Mouse (Mus musculus) T-helper 17 cell (primary cell): ENCODE measurements at regions not wholly inside any gene's neighbourhood (a gene's known extent, or its start where the extent isn't known, plus 50 kb on each side); places are given as distances from the start of the nearest gene placed in this dataset.

Experiments
- in situ Hi-C, 2 experiments: fragments of 300-600 bp; cut with MboI, MseI; formaldehyde crosslinking; loops; 1 replicate in 1 of 2; 2 replicates in 1 of 2; pipeline ENCODE4 v1.15.1; 2025; ENCODE audit warnings: high pct_unique_total_duplicates in 2 of 2

- in situ Hi-C loops, result no loop called here
These were observed 200.6 kb downstream of the Tgfb2 start for GRCm38 (mm10) chr1:186505051-186505711.

GRCm38 (mm10) chr1:186501726-186502125 is 204.1 kb downstream of the Tgfb2 start:
- in situ Hi-C loops, result no loop called here

GRCm38 (mm10) chr1:186497872-186498271 is 207.9 kb downstream of the Tgfb2 start:
- in situ Hi-C loops, result no loop called here

- in situ Hi-C loops, result no loop called here
These were observed 208.5 kb downstream of the Tgfb2 start for GRCm38 (mm10) chr1:186497333-186497732.

- in situ Hi-C loops, result no loop called here
These were observed 211.4 kb downstream of the Tgfb2 start for GRCm38 (mm10) chr1:186494411-186494783.

- in situ Hi-C loops, result no loop called here
These were observed 212.0 kb downstream of the Tgfb2 start for GRCm38 (mm10) chr1:186493664-186494410.

- in situ Hi-C loops, result loop anchor here in 1 of 2 experiments (5.0 kb wide), 1 partner anchor 535 kb away; no protein-coding TSS in a partner anchor
These were observed 223.6 kb downstream of the Tgfb2 start for GRCm38 (mm10) chr1:186482177-186482576.

- in situ Hi-C loops, result loop anchor here in 1 of 2 experiments (5.0 kb wide), 1 partner anchor 537 kb away; no protein-coding TSS in a partner anchor
These were observed 225.8 kb downstream of the Tgfb2 start for GRCm38 (mm10) chr1:186480019-186480418.

GRCm38 (mm10) chr1:186478428-186479238 is 227.2 kb downstream of the Tgfb2 start:
- in situ Hi-C loops, result no loop called here

GRCm38 (mm10) chr1:186474844-186475243 is 230.9 kb downstream of the Tgfb2 start:
- in situ Hi-C loops, result no loop called here

GRCm38 (mm10) chr1:186474385-186474784 is 231.4 kb downstream of the Tgfb2 start:
- in situ Hi-C loops, result no loop called here

GRCm38 (mm10) chr1:186472955-186473354 is 232.8 kb downstream of the Tgfb2 start:
- in situ Hi-C loops, result no loop called here

- in situ Hi-C loops, result no loop called here
These were observed 240.3 kb downstream of the Tgfb2 start for GRCm38 (mm10) chr1:186465526-186465925.

- in situ Hi-C loops, result no loop called here
These were observed 245.0 kb downstream of the Tgfb2 start for GRCm38 (mm10) chr1:186460742-186461141.

GRCm38 (mm10) chr1:186458099-186458637 is 247.6 kb downstream of the Tgfb2 start:
- in situ Hi-C loops, result loop anchor here in 1 of 2 experiments (5.0 to 10.0 kb wide), 2 partner anchors 264 to 1633 kb away; no protein-coding TSS in a partner anchor

- in situ Hi-C loops, result loop anchor here in 1 of 2 experiments (5.0 to 10.0 kb wide), 2 partner anchors 265 to 1632 kb away; no protein-coding TSS in a partner anchor
These were observed 248.7 kb downstream of the Tgfb2 start for GRCm38 (mm10) chr1:186457098-186457497.

GRCm38 (mm10) chr1:186456131-186456530 is 249.7 kb downstream of the Tgfb2 start:
- in situ Hi-C loops, result loop anchor here in 1 of 2 experiments (5.0 to 10.0 kb wide), 2 partner anchors 266 to 1631 kb away; no protein-coding TSS in a partner anchor

GRCm38 (mm10) chr1:186455177-186455660 is 250.6 kb downstream of the Tgfb2 start:
- in situ Hi-C loops, result loop anchor here in 1 of 2 experiments (5.0 to 10.0 kb wide), 2 partner anchors 267 to 1630 kb away; no protein-coding TSS in a partner anchor

- in situ Hi-C loops, result loop anchor here in 1 of 2 experiments (5.0 to 10.0 kb wide), 2 partner anchors 268 to 1630 kb away; no protein-coding TSS in a partner anchor
These were observed 251.2 kb downstream of the Tgfb2 start for GRCm38 (mm10) chr1:186454393-186455085.
